Mouse (Mus musculus): Measurements from ENCODE around the gene Mitf. TPM values are rescaled to one million over a fixed set of nuclear protein-coding genes. Genes with fewer than 3 reads are reported as not detected.
A peak's percentile ranks its signal among the peaks of the same experiment; 100 is the strongest.

The Mitf gene
- polyA plus RNA-seq, 1 experiment, result 1.6 TPM

DNA sequence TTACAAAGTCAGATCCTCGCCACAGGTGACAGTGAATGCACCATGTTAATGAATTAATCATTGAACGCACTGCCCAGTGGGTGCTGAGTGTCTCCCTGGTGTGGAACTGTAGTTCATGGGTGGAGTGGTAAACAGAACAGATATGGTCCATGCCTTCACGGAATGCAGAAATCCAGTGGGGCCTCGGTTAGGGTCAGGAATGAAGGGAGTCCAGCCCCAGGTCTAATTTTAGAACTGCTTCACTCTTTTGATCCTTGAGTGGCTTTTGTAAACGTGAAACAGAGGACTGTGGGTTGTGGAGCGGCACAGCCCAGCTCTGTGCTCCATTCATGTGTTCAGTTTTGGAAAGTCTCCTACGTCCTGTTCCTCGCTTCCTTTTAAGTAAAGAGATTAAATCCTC is 112.4 kb downstream of the Mitf start:
- Histone ChIP-seq H3K9me3 (no peaks in the 10 kb centered on the region), H3K36me3 (replicated peaks; ENCODE audit: low read length) (no peaks in the 10 kb centered on the region), H3K27me3 (replicated peaks) (no peaks in the 10 kb centered on the region), H3K4me3 (replicated peaks) (no peak overlapping the region), H3K4me1 (no peaks in the 10 kb centered on the region)
- TF ChIP-seq GATA1 (IDR thresholded peaks at IDR 0.05; ENCODE audit: borderline replicate concordance, low read length) (no peak), FLI1 (IDR thresholded peaks at IDR 0.05; ENCODE audit: low read length) (no peak)

DNA sequence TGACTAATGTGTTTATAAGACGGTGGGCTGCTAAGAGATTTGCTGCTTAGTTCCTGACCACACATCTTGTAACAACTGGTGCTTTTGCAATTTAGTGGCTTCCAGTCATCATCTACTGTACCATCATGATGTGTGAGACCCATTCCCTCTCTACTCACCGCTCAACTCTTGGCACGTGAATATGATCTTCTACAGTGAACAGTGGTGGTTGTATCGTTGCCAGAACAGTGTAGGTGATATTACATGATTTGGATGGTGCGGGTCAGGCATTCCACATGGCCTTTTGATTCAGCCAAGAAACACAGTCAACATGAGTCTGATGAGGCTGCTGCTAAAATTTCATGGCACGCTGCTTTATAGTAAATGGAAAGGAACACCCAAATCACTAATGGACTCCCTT is 114.7 kb downstream of the Mitf start:
- Histone ChIP-seq H3K4me3 (replicated peaks) (no peak overlapping the region), H3K36me3 (replicated peaks; ENCODE audit: low read length) (no peaks in the 10 kb centered on the region), H3K9me3 (no peaks in the 10 kb centered on the region), H3K4me1 (no peaks in the 10 kb centered on the region), H3K27me3 (replicated peaks) (no peaks in the 10 kb centered on the region)
- no peak for TF ChIP-seq FLI1 (IDR thresholded peaks at IDR 0.05; ENCODE audit: low read length)
- TF ChIP-seq GATA1 (IDR thresholded peaks at IDR 0.05; ENCODE audit: borderline replicate concordance, low read length), result no peak

DNA sequence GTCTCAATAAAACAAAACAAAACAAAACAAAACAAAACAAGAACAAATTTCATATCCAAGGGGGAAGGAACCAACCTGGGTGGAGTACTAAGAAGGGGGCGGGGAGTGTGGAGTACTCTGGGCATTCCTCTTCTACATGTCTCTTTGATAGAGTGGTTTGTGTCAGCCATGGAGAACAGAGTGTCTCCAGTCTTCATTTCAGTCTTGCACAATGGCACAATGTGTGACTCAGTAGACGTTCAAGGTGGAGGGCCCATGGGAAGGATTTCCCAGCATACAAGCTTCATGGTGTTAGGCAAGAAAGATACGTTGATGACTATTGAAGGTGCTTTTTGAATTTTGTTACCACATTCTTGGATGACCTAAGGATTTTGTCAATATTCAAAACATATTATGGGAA is 117.4 kb downstream of the Mitf start:
- no peaks in the 10 kb centered on the region for H3K9me3 ChIP-seq
- no peaks in the 10 kb centered on the region for H3K36me3 ChIP-seq (replicated peaks; ENCODE audit: low read length)
- no peak for TF ChIP-seq GATA1 (IDR thresholded peaks at IDR 0.05; ENCODE audit: borderline replicate concordance, low read length)
- TF ChIP-seq FLI1 (IDR thresholded peaks at IDR 0.05; ENCODE audit: low read length), result no peak
- no peak overlapping the region for H3K4me3 ChIP-seq (replicated peaks)
- H3K4me1 ChIP-seq, result no peaks in the 10 kb centered on the region; the same call in 1 of the 2 replicates
- no peaks in the 10 kb centered on the region for H3K27me3 ChIP-seq (replicated peaks)

DNA sequence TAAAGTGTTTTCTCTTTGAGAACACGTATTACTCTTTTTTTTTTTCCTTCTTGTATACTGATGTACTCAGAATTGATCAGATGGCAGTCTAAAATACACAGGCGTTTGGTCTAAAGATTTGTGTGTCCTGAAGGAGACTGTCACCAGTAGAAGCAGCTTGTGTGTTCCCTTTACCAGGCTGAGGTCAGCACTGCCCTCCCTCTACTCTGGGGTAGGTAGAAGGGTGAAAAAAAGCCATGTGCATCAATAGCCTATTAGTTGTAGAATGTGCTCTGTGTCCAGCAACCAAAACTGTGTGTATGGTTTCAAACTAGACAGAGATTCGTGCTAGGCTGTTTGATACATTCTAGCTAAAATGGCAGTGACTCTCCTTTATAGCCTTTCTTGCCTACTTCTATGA is 122.2 kb downstream of the Mitf start:
- H3K36me3 ChIP-seq (replicated peaks; ENCODE audit: low read length), result no peaks in the 10 kb centered on the region
- TF ChIP-seq FLI1 (IDR thresholded peaks at IDR 0.05; ENCODE audit: low read length) (no peak), GATA1 (IDR thresholded peaks at IDR 0.05; ENCODE audit: borderline replicate concordance, low read length) (no peak)
- H3K4me1 ChIP-seq, result peaks cover 3% of the 10 kb centered on the region; the same call in 1 of the 2 replicates
- no peaks in the 10 kb centered on the region for H3K9me3 ChIP-seq
- H3K27me3 ChIP-seq (replicated peaks), result peaks cover 2% of the 10 kb centered on the region
- H3K4me3 ChIP-seq (replicated peaks), result no peak overlapping the region

DNA sequence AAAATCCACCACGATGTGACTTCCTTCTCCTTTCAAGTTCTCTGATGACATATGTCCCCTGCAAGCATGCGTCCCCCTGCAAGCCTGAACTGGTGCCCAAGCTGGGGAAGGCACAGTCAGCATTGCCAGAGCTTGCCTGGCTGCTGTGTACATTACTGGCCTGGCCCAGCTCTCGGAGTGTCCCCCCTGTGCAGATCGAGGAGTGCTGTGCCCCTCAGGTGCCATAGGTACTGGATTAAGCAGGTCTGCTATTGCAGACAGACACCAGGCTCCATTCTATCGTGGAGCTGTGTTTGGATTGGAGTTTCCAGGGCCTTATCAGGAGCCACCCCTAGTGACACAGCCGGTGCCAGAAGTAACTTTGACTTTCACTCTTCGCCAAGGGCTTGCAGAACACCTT is 122.6 kb downstream of the Mitf start:
- H3K27me3 ChIP-seq (replicated peaks), result peaks cover 2% of the 10 kb centered on the region
- H3K4me1 ChIP-seq, result peaks cover 3% of the 10 kb centered on the region; the same call in 1 of the 2 replicates
- peak overlapping the region; percentile 33 for H3K4me3 ChIP-seq (replicated peaks)
- TF ChIP-seq GATA1 (IDR thresholded peaks at IDR 0.05; ENCODE audit: borderline replicate concordance, low read length) (no peak), FLI1 (IDR thresholded peaks at IDR 0.05; ENCODE audit: low read length) (no peak)
- no peaks in the 10 kb centered on the region for H3K36me3 ChIP-seq (replicated peaks; ENCODE audit: low read length)
- no peaks in the 10 kb centered on the region for H3K9me3 ChIP-seq

DNA sequence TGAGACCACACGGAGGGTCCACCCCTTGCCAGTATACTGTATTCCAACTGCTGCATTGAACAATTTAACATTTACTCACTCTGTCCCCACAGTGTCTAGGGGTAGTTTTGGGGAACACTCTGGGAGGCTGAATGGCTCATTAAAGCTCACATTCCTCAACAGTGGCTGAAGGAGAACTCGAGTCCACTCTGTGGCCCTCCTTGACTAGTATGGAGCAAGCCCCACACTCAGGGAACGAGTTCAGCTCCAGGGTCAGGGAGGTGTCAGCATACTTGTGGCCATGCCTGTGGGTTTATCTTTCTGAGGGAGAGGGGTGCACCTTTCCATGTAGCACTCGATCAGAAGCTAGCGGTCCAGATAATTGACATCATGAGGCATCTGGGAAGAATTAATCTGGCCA is 130.3 kb downstream of the Mitf start:
- H3K27me3 ChIP-seq (replicated peaks), result peaks cover 2% of the 10 kb centered on the region
- no peak for TF ChIP-seq FLI1 (IDR thresholded peaks at IDR 0.05; ENCODE audit: low read length)
- no peak overlapping the region for H3K4me3 ChIP-seq (replicated peaks)
- no peaks in the 10 kb centered on the region for H3K4me1 ChIP-seq
- H3K9me3 ChIP-seq, result 0 out of 2 replicates have a peak, but pooled peaks cover 3% of the 10 kb centered on the region
- no peaks in the 10 kb centered on the region for H3K36me3 ChIP-seq (replicated peaks; ENCODE audit: low read length)

DNA sequence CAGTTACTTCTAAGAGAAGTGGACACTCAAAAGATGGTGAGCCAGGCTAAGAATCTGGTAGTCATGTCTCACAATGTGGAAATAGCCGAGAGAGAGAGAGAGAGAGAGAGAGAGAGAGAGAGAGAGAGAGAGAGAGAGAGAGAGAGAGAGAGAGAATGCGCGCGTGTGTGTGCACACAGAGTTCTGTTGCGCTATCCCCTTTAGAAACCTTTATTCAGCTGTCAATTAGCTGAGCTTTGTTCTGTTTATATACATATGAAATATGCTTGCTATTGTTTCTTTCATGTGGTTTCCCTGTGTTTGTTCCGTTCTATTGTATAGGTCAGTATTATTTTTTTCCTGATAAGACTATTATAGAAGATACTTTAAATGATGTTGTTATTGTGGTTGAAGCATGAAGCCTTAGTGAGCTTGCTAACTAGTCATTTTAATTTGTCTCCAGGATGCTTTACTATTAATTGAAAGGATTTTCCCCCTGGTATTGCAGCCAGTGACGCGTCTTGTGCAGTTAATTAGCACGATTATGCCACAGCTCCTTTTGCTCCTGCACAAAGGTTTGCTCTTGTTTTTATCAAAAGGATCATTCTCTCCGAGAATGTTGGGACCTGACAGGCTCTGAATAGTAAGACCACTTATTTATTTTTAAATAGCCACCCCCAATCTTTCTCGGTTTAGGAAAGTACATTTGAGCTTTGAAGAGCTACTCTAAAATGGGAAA is 131.2 kb downstream of the Mitf start:
- no peak overlapping the region for H3K4me3 ChIP-seq (replicated peaks)
- no peaks in the 10 kb centered on the region for H3K4me1 ChIP-seq
- H3K27me3 ChIP-seq (replicated peaks), result peaks cover 2% of the 10 kb centered on the region
- H3K9me3 ChIP-seq, result 0 out of 2 replicates have a peak, but pooled peaks cover 3% of the 10 kb centered on the region
- no peaks in the 10 kb centered on the region for H3K36me3 ChIP-seq (replicated peaks; ENCODE audit: low read length)
- TF ChIP-seq FLI1 (IDR thresholded peaks at IDR 0.05; ENCODE audit: low read length) (no peak), GATA1 (IDR thresholded peaks at IDR 0.05; ENCODE audit: borderline replicate concordance, low read length) (no peak)

DNA sequence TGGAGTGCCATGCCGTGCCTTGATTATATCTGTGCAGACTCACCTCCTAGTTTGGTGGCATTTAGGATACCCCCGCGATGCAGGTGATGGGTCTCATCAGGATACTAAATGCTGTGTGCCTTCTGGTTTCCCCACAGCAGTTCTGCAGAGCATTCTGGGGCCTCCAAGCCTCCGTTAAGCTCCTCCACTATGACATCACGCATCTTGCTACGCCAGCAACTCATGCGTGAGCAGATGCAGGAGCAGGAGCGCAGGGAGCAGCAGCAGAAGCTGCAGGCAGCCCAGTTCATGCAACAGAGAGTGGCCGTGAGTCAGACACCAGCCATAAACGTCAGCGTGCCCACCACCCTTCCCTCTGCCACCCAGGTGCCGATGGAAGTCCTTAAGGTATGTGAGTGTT is 134.1 kb downstream of the Mitf start:
- peaks cover 2% of the 10 kb centered on the region for H3K27me3 ChIP-seq (replicated peaks)
- H3K4me1 ChIP-seq, result no peaks in the 10 kb centered on the region
- no peaks in the 10 kb centered on the region for H3K36me3 ChIP-seq (replicated peaks; ENCODE audit: low read length)
- 0 out of 2 replicates have a peak, but pooled peaks cover 3% of the 10 kb centered on the region for H3K9me3 ChIP-seq
- TF ChIP-seq GATA1 (IDR thresholded peaks at IDR 0.05; ENCODE audit: borderline replicate concordance, low read length) (no peak), FLI1 (IDR thresholded peaks at IDR 0.05; ENCODE audit: low read length) (no peak)
- H3K4me3 ChIP-seq (replicated peaks), result peak overlapping the region; percentile 6

DNA sequence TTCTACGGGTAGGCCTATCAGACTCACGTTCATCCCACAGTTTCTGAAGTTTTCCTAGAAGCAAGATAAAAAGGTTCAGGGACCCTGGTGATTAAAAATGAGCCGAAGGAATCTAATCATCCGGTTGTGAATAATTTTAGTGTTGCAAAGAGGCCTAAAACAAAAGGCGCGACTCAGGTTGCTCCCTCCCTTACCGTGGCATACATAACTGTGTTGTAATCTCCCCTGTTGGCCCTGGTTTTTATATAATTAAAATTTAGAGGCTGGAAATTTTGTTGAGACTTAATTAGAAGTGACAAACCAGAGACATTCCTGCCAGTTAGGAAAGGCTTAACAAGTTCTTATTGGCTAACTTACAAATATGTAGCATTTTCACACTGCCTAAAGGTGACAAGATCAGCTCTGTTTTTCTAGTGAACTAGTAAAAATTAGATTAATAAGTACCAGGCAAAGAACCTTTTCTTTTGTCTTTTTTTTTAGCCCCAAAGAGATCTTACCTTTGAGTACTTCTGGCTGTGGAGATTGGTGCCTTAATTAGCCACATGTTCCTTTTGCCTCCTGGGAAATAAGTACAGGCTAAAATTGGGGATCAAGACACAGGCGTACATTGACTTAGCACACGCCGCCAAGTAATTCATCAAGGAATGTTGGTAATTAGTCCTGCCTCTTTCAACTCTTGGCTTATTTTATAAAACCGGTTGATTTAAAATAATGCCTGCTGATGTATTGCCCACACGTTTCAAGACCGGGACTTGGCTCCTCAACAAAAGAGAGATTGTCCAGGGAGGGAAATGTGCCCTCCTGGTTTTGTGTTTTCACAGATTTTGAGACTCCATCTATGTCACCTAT is 143.4 kb downstream of the Mitf start:
- H3K4me1 ChIP-seq, result no peaks in the 10 kb centered on the region
- H3K36me3 ChIP-seq (replicated peaks; ENCODE audit: low read length), result no peaks in the 10 kb centered on the region
- no peaks in the 10 kb centered on the region for H3K27me3 ChIP-seq (replicated peaks)
- H3K9me3 ChIP-seq, result no peaks in the 10 kb centered on the region
- no peak for TF ChIP-seq FLI1 (IDR thresholded peaks at IDR 0.05; ENCODE audit: low read length)
- TF ChIP-seq GATA1 (IDR thresholded peaks at IDR 0.05; ENCODE audit: borderline replicate concordance, low read length), result no peak
- H3K4me3 ChIP-seq (replicated peaks), result no peak overlapping the region

DNA sequence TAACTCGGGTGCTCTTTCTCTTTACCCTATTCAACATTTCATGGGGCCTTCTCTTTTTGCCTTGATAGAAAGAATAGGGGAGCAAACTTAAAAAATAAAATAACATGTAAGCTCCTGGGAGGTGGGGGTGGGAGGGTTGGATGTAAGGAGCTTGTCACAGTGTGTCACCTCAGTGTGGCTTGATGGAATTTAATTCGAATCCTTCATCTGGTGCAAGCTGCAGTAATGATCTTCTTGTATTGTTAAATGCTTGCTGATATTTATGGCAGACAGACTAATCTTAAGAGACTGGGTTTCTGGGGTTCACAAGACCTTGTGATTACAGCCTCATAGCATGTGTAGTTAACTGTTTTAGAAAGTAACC is 144.0 kb downstream of the Mitf start:
- H3K4me3 ChIP-seq (replicated peaks), result no peak overlapping the region
- H3K36me3 ChIP-seq (replicated peaks; ENCODE audit: low read length), result no peaks in the 10 kb centered on the region
- no peaks in the 10 kb centered on the region for H3K4me1 ChIP-seq
- no peaks in the 10 kb centered on the region for H3K27me3 ChIP-seq (replicated peaks)
- no peaks in the 10 kb centered on the region for H3K9me3 ChIP-seq
- no peak for TF ChIP-seq GATA1 (IDR thresholded peaks at IDR 0.05; ENCODE audit: borderline replicate concordance, low read length)
- TF ChIP-seq FLI1 (IDR thresholded peaks at IDR 0.05; ENCODE audit: low read length), result no peak

All from megakaryocyte, embryonic 14.5 days (primary cell).